Mouse (Mus musculus) cortical plate, adult 2 months (tissue): ENCODE data around the gene C1qbp. TPM values are rescaled to one million over a fixed set of nuclear protein-coding genes. Genes with fewer than 3 reads are reported as not detected.

Experiments
- H3K27ac ChIP-seq: fragments of 200-500 bp; 2 replicates; pipeline ENCODE4 v1.5.1; 2012; ENCODE audit warnings: low read length, control low read depth, inconsistent platforms; ENCODE audit not compliant: insufficient read depth
- H3K4me1 ChIP-seq: fragments of 200-500 bp; 2 replicates; pipeline ENCODE4 v1.6.1; 2011; ENCODE audit warnings: low read length; ENCODE audit not compliant: control insufficient read depth, insufficient read depth
- H3K4me3 ChIP-seq: fragments of 200-500 bp; 2 replicates; pipeline ENCODE4 v1.5.1; 2011; ENCODE audit warnings: mild to moderate bottlenecking, low read length, control low read depth; ENCODE audit not compliant: insufficient read depth
- CTCF ChIP-seq: fragments of 200-500 bp; IDR thresholded peaks from 2 replicates; pipeline ENCODE4 v1.5.1; 2011; ENCODE audit warnings: mild to moderate bottlenecking, control low read depth, low read length; ENCODE audit not compliant: insufficient read depth; ENCODE audit errors: extremely low read depth
- POLR2A ChIP-seq: fragments of 200-500 bp; IDR thresholded peaks from 2 replicates; pipeline ENCODE4 v1.6.1; 2011; ENCODE audit warnings: mild to moderate bottlenecking, low read length, control low read depth; ENCODE audit not compliant: insufficient read depth; ENCODE audit errors: extremely low read depth
- polyA plus RNA-seq: library from polyadenylated mRNA; depleted of rRNA; stranded (reverse); fragments of >200 nt; gene quantifications from 2 replicates; pipeline ENCODE4 v1.2.3, GENCODE M21; 2012; rRNA removed

The C1qbp gene
- polyA plus RNA-seq, 1 experiment = 83.2 TPM

DNA sequence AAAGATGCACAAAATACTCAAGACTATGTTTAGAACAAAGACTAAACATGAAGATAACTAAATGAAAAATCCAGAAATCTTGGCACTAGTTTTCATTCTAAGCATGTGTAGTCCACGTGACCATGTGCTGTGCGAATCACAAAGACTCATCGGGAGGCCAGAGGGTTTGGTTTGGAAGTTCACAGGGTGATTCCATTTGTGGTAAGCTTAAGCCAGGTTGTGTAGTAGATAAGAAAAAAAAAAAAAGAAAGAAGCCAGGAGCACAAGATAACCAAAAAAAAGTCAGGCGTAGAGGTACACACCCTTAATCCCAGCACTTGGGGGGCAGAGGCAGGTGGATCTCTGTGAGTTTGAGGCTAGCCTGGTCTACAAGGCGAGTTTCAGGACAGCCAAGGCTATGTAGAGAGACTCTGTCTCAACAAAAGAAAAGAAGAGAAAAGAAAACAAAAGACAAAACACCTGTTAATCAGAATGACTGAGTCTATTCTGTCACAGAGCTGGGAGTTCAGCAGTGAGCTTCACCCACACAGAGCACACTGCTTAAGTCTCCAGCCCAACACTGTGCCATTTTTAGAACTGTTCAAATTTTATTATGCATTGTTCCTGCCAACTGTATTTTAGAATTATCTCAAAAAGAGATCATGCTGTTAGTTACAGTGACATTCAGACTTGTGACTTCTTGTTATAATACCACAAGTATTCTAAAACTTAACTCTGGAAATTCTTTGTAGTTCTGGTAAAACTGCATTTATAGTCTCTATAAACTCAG, 21.9 kb downstream of the C1qbp start:
- TF ChIP-seq POLR2A (no peak), CTCF (no peak)
- Histone ChIP-seq H3K4me3 (no peak overlapping the region), H3K4me1 (peaks cover 3% of the 10 kb centered on the region; the same call in 1 of the 2 replicates), H3K27ac (peak overlapping the region; percentile 46; the same call in 1 of the 2 replicates)

DNA sequence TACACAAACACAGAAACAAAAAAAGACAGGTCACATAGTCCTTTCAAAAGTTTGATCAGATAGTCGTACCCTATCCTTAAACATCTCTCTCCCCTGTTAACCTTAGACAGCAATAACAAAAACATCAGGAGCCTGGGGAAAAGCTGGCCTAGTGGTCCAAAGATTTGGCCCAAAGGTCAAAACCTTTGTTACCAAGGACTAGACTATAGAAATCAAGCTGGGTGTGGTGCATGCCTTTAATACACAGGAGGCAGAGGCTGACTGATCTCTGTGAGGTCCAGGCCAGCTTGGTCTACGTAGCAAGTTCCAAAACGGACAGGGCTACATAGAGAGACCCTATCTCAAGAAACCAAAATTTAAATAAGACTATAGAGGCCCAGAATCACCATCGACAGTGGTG, 28.1 kb downstream of the C1qbp start:
- H3K4me3 ChIP-seq = no peak overlapping the region
- no peaks in the 10 kb centered on the region; the same call in 1 of the 2 replicates for H3K4me1 ChIP-seq
- no peak overlapping the region for H3K27ac ChIP-seq
- TF ChIP-seq POLR2A (no peak), CTCF (no peak)

DNA sequence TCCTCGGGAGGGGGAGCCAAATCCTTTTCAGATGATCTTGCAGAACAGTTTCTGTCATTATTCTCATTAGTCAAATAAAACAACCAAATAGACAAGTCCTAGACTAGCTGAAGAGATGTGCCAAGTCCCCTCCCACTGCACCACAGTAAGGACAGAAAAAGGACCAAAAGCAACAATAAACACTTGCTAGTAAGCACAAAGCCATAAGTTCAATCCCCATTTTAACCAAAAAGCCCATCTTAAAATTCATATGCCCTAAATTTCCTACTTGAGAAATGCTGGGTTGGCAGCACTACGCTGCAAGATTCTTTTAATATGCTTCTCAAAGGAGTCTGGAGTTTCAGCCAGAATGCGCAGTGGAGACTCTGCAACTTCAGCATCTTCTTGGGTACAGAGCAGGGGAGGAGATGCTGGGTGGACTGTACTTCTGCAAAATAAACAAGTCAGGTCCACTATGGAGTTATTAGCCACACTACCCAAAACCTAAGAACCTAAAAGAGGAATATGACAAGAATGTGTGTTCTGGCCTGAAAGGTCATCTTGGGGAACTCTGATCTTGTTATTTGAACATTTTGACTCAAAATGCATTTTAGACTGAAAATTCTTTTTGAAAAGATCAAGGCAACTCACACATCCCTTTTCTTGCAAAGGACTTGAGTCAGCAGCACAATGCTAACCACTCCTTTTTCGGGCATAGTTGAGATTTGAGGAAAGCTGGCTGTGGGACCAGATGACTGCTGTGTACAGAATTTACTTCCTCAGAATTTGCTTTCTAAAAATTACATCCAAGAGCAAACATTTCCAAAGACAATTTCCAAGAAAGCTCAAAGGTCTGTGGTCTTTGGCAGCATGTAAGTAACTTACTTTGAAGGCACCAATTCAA, 37.6 kb downstream of the C1qbp start:
- Histone ChIP-seq H3K27ac (no peak overlapping the region), H3K4me3 (no peak overlapping the region), H3K4me1 (peaks cover 3% of the 10 kb centered on the region; the same call in 1 of the 2 replicates)
- TF ChIP-seq CTCF (no peak), POLR2A (no peak)

DNA sequence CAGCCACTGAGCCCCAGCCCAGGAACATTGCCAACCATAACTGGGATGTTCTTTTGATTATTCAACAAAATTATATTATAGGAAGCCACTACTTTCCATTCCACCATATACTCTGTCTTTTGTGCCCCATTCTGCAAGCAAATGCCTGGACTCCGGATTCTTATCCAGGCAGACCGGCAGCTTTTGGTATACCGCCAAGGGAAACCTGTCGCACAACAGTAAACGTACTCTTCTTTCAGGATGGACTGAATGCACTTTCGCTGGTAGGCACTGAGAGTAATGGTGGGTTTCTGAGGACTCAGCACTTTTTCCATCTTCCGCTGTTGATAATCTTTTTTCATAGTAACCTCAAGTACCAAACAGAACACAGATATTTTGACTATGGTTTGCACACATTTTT, 39.2 kb downstream of the C1qbp start:
- H3K4me3 ChIP-seq = no peak overlapping the region
- no peak overlapping the region for H3K27ac ChIP-seq
- peaks cover 2% of the 10 kb centered on the region; the same call in 1 of the 2 replicates for H3K4me1 ChIP-seq
- no peak for TF ChIP-seq CTCF
- TF ChIP-seq POLR2A = no peak

DNA sequence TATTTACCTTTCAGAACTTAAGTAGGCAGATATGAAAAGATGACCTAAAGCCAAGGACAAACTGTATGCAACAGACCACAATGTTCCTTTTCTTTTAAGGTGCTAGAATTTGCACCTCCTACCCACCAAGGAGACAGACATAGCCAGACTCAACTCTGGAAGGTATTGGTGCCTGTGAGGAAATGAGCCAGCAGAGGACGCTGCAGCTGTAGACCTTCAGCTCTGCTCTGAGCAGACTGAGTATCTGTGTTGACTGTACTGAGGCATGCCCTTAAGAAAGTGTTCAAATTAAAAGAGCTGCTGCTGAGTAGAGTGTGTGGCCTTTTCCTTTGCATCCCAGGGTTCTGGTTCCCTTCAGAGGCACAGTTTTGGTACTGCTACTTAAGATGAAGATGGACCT, 40.2 kb downstream of the C1qbp start:
- H3K4me1 ChIP-seq = peaks cover 2% of the 10 kb centered on the region; the same call in 1 of the 2 replicates
- H3K4me3 ChIP-seq = no peak overlapping the region
- no peak overlapping the region for H3K27ac ChIP-seq
- TF ChIP-seq CTCF (0 out of 2 replicates have a peak, but pooled peaks have one; percentile 24), POLR2A (no peak)

DNA sequence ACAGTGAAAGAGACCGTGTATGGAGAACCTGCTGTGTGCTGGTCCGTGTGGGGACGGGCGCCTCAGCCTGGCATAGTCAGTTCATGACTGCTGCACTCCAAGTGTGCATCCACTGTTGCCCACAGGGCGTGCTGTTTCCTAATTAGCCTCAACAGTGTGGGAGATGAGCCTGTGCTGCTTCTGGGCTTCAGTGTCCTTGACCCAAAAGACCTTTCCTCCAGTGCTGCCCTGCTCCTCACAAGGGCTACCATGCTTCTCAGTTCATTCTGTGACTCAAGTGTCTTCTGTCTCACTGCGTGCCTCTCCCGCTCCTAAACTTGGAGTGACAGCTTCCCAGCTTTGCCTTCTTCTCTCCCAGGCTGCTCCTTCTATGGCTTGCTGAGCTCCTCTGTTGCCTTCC, 47.5 kb downstream of the C1qbp start:
- no peak overlapping the region for H3K27ac ChIP-seq
- no peak for TF ChIP-seq CTCF
- TF ChIP-seq POLR2A = no peak
- no peaks in the 10 kb centered on the region for H3K4me1 ChIP-seq
- no peak overlapping the region for H3K4me3 ChIP-seq

DNA sequence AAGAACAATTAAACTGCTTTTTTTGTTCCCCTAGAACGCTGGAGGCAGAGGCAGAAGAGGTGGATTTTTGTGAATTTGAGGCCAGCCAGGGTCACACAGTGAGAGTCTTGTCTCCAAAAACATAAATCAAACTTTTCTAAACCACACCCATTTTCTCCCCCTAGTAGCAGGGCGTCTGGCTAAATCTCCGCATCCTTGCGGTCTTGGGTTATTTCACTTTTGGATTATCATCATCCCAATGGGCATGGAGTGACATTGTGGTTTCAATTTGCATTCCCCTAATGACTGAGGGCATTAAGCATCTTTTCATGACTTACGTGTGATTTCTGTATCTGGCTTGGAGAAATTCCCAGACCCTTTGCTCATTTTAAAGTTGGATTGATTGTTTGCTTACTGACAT, 51.4 kb downstream of the C1qbp start:
- Histone ChIP-seq H3K27ac (no peak overlapping the region), H3K4me1 (no peaks in the 10 kb centered on the region), H3K4me3 (no peak overlapping the region)
- TF ChIP-seq CTCF = no peak
- no peak for TF ChIP-seq POLR2A

Other genes starting within 250 kb of the C1qbp start
- 8.0 and 8.9 TPM in 2 replicates for gene Zfp3, start 218.8 kb downstream of the C1qbp start, polyA plus RNA-seq
- 0.11 and 0.15 TPM in 2 replicates for gene Scimp, start 170.4 kb downstream of the C1qbp start, polyA plus RNA-seq
- gene Rabep1, start 138.2 kb downstream of the C1qbp start, polyA plus RNA-seq = 40.7 and 41.7 TPM in 2 replicates
- 75.0 and 82.4 TPM in 2 replicates for gene Nup88, start 13.1 kb downstream of the C1qbp start, polyA plus RNA-seq
- gene Rpain, start 12.8 kb downstream of the C1qbp start, polyA plus RNA-seq = 58.0 and 65.4 TPM in 2 replicates
- gene Dhx33, start 21.4 kb upstream of the C1qbp start, polyA plus RNA-seq = 24.8 and 29.9 TPM in 2 replicates
- gene Mis12, start 36.6 kb upstream of the C1qbp start, polyA plus RNA-seq = 10.6 and 11.5 TPM in 2 replicates
- 17.6 and 17.8 TPM in 2 replicates for gene Derl2, start 36.8 kb upstream of the C1qbp start, polyA plus RNA-seq
- gene 6330403K07Rik, start 50.5 kb upstream of the C1qbp start, polyA plus RNA-seq = 297 and 308 TPM in 2 replicates
- gene Nlrp1a, start 161.7 kb upstream of the C1qbp start, polyA plus RNA-seq = 0.06 and 0.09 TPM in 2 replicates
- 0.49 and 0.52 TPM in 2 replicates for gene Nlrp1b, start 247.7 kb upstream of the C1qbp start, polyA plus RNA-seq